Mouse (Mus musculus) limb, embryonic 13.5 days (tissue): ENCODE measurements around the gene Afap1. TPM values are rescaled to one million over a fixed set of nuclear protein-coding genes. Genes with fewer than 3 reads are reported as not detected.

ENCODE experiments used
- ATAC-seq: fragments of 200-750 bp; cut with Nextera tagmentation; 2 replicates; pipeline ENCODE4 v1.8.0; 2017; ENCODE audit warnings: low read depth, moderate number of reproducible peaks, moderate TSS enrichment; ENCODE audit not compliant: low FRiP score
- H3K27ac ChIP-seq: fragments of 300-500 bp; sonication (generic); 2 replicates; pipeline ENCODE4 v1.5.1; 2015; ENCODE audit warnings: inconsistent platforms, mild to moderate bottlenecking, moderate library complexity
- H3K27me3 ChIP-seq: fragments of 300-500 bp; sonication (generic); 2 replicates; pipeline ENCODE4 v1.6.1; 2015; ENCODE audit warnings: mild to moderate bottlenecking, inconsistent platforms
- H3K36me3 ChIP-seq: fragments of 300-500 bp; sonication (generic); 2 replicates; pipeline ENCODE4 v1.6.1; 2015; ENCODE audit warnings: inconsistent platforms, mild to moderate bottlenecking, moderate library complexity
- H3K4me1 ChIP-seq: fragments of 300-500 bp; sonication (generic); 2 replicates; pipeline ENCODE4 v1.6.1; 2015; ENCODE audit warnings: inconsistent platforms
- H3K4me2 ChIP-seq: fragments of 300-500 bp; sonication (generic); replicated peaks from 2 replicates; pipeline ENCODE4 v1.6.1; 2015; ENCODE audit warnings: inconsistent platforms, mild to moderate bottlenecking, moderate library complexity
- H3K4me3 ChIP-seq: fragments of 300-500 bp; sonication (generic); 2 replicates; pipeline ENCODE4 v1.5.1; 2015; ENCODE audit warnings: moderate library complexity, mild to moderate bottlenecking, inconsistent platforms
- H3K9ac ChIP-seq: fragments of 300-500 bp; sonication (generic); 2 replicates; pipeline ENCODE4 v1.6.1; 2015; ENCODE audit warnings: mild to moderate bottlenecking, inconsistent platforms
- H3K9me3 ChIP-seq: fragments of 300-500 bp; sonication (generic); 2 replicates; pipeline ENCODE4 v1.6.1; 2016; ENCODE audit warnings: inconsistent platforms
- WGBS: fragments of 180-500 bp; shearing (Covaris S2); methylation state at CpG from one replicate; pipeline ENCODE4 v1.1.7; 2015; 5-methylcytosine and 5-hydroxymethylcytosine counted together
- polyA plus RNA-seq: library from polyadenylated mRNA; unstranded; fragments of >200 nt; fragmentation: Nextera tagmentation; extraction: Ambion mirVana; gene quantifications from 2 replicates; pipeline ENCODE4 v1.2.1, GENCODE M21; 2015

Afap1 gene
- polyA plus RNA-seq, 1 experiment from 2014 or later = 22.1 TPM

DNA sequence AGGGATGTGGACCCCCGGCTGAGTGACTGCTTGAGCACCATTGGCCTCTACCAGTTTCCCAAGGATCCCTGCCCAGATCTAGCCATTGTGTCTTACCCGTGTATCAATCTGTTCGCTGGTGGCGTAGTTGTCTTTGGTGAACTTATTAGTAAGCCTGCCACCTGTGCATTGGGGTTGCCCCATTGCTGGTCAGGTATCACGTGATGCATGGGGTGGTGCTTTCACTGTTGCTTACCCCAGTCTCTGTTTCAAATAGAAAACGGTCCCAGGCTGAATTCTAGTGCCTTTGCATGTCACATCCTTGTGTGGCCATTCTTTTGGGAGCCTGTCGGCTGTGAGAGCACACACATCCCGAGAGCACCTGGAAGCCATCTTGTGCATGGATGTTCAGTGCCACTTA, 95.0 kb downstream of the Afap1 start:
- H3K4me1 ChIP-seq = no peaks in the 10 kb centered on the region
- H3K27ac ChIP-seq = no peak overlapping the region
- no peak for ATAC-seq
- WGBS = 93% methylated on average over 8 of the region's 8 CpGs
- no peaks in the 10 kb centered on the region for H3K9me3 ChIP-seq
- H3K36me3 ChIP-seq = peaks cover 89% of the 10 kb centered on the region
- H3K9ac ChIP-seq = no peak overlapping the region
- H3K4me3 ChIP-seq = no peak overlapping the region
- H3K4me2 ChIP-seq = no peak overlapping the region
- H3K27me3 ChIP-seq = no peaks in the 10 kb centered on the region

DNA sequence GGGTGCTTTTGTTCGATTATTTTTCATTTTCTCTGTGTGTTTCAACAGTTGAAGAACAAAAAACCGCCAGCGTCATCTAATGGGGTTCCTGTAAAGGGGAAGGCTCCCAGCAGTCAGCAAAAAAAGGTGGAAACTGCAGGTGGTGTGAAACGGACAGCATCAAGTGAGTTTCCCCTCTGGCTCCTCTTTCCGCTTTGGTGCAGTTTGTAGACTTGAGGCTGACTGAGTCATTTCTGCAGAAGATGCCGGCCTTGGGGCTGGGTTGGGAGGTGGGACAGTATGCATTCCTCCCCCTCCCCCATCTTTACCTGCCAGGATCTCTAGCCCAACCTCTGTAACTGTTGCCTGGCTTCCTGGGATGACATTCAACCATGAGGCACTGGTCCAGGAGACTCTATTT, 96.4 kb downstream of the Afap1 start:
- H3K36me3 ChIP-seq = peaks cover 89% of the 10 kb centered on the region
- no peak for ATAC-seq
- H3K4me3 ChIP-seq = no peak overlapping the region
- no peaks in the 10 kb centered on the region for H3K9me3 ChIP-seq
- no peak overlapping the region for H3K4me2 ChIP-seq
- H3K27ac ChIP-seq = no peak overlapping the region
- WGBS = 85% methylated on average over 6 of the region's 6 CpGs
- no peaks in the 10 kb centered on the region for H3K4me1 ChIP-seq
- no peak overlapping the region for H3K9ac ChIP-seq
- no peaks in the 10 kb centered on the region for H3K27me3 ChIP-seq

- H3K4me1 ChIP-seq = no peaks in the 10 kb centered on the region
- H3K9ac ChIP-seq = no peak overlapping the region
- H3K9me3 ChIP-seq = no peaks in the 10 kb centered on the region
- 85% methylated on average over 11 of the region's 11 CpGs for WGBS
- no peak overlapping the region for H3K27ac ChIP-seq
- H3K4me2 ChIP-seq = no peak overlapping the region
- H3K27me3 ChIP-seq = no peaks in the 10 kb centered on the region
- no peak overlapping the region for H3K4me3 ChIP-seq
- no peak for ATAC-seq
- peaks cover 87% of the 10 kb centered on the region for H3K36me3 ChIP-seq
These were observed 97.0 kb downstream of the Afap1 start for GRCm38 (mm10) chr5:35989986-35990735.

DNA sequence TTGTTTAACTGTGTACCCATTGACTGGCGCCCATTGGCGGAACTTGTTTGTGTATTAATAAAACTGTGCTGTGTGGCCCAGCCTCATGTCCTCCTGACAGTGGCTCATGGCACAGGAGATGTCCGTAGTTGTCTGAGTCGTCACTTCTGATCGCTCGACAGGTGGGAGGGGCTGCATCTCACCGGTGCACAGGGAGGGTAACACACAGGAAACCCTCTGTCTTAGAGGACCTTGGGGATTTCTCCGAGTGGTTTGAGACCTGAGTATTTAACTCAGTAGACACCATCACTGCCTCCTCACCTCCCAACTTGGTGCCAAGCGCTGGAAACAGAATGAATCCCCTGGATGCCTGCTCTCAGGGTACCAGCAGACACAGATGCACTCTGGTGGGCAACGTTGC, 110.7 kb downstream of the Afap1 start:
- 84% methylated on average over 10 of the region's 10 CpGs for WGBS
- Histone ChIP-seq H3K27ac (no peak overlapping the region), H3K4me1 (no peaks in the 10 kb centered on the region), H3K27me3 (no peaks in the 10 kb centered on the region), H3K9me3 (no peaks in the 10 kb centered on the region), H3K4me2 (no peak overlapping the region), H3K4me3 (no peak overlapping the region), H3K9ac (no peak overlapping the region), H3K36me3 (peaks cover 45% of the 10 kb centered on the region)
- no peak for ATAC-seq

- ATAC-seq = no peak
- Histone ChIP-seq H3K4me3 (no peak overlapping the region), H3K36me3 (peaks cover 24% of the 10 kb centered on the region), H3K4me2 (no peak overlapping the region), H3K9ac (no peak overlapping the region), H3K27me3 (no peaks in the 10 kb centered on the region), H3K27ac (no peak overlapping the region), H3K4me1 (no peaks in the 10 kb centered on the region), H3K9me3 (no peaks in the 10 kb centered on the region)
- WGBS = 77% methylated on average over 8 of the region's 8 CpGs
These were observed 113.0 kb downstream of the Afap1 start for GRCm38 (mm10) chr5:36006106-36006505.

DNA sequence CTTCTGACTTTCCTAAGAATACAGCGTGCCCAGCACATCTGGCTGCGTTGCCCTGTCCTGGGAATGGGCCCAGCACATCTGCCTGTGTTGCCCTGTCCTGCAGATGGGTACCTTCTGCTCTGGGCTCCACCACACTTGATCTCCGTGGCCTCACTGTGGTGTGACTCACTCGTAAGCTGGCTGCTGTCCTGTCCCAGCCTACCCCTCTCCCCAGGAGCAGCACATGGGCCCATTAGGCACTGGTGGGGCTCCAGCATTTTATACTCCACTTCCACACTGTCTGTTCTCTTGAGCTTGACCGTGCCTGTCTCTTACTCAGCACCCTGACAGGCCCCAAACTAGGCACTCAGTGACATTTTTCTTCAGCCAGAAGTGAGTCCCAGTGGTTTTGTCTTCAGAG, 113.5 kb downstream of the Afap1 start:
- no peaks in the 10 kb centered on the region for H3K9me3 ChIP-seq
- H3K27ac ChIP-seq = no peak overlapping the region; the same call in 1 of the 2 replicates
- 72% methylated on average over 5 of the region's 5 CpGs for WGBS
- no peaks in the 10 kb centered on the region for H3K27me3 ChIP-seq
- no peak overlapping the region for H3K4me3 ChIP-seq
- ATAC-seq = no peak
- H3K9ac ChIP-seq = no peak overlapping the region
- peaks cover 19% of the 10 kb centered on the region for H3K36me3 ChIP-seq
- H3K4me2 ChIP-seq = no peak overlapping the region
- no peaks in the 10 kb centered on the region for H3K4me1 ChIP-seq

DNA sequence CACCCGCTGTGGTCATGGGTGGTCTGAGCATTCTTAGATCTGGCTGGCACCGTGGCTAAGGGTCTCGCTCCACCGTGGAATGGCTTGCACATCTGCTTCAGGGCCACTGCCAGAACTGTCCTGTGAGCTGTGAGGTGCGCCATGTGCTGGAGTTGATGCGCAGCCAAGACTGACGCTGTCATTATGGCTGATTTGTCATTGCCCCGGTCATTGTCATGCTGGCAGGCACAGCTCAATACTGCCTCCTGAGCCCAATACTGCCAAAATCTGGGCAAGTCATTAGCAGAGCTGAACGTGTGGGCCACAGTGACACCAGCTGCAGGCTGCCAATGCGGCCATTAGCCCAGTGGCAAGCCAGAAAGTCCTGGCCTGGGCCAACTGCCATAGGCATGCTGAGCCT, 114.5 kb downstream of the Afap1 start:
- Histone ChIP-seq H3K4me3 (no peak overlapping the region), H3K27ac (no peak overlapping the region), H3K36me3 (peaks cover 9% of the 10 kb centered on the region), H3K9ac (no peak overlapping the region), H3K9me3 (no peaks in the 10 kb centered on the region), H3K4me2 (no peak overlapping the region), H3K27me3 (no peaks in the 10 kb centered on the region), H3K4me1 (no peaks in the 10 kb centered on the region)
- 82% methylated on average over 10 of the region's 10 CpGs for WGBS
- no peak for ATAC-seq

DNA sequence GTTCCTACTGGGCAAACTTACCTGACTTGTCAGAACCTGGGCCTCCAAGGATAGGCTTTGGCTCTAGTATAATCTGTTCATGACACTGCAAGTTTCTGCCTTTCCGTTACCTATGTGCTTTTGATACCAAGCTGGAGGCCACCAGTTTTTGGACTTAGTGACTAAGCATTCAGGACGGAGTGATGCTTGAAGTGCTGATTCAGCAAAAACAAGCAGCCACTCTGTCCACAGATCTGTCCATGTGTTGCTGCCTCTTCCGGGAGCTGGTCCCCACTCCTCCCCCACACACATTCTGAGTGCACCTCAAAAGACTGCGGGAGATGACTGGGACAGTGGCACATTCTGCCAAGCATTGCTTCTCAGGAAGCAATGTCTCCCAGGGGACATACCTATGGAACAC, 116.3 kb downstream of the Afap1 start:
- no peak overlapping the region for H3K4me3 ChIP-seq
- no peak overlapping the region for H3K27ac ChIP-seq
- H3K36me3 ChIP-seq = no peaks in the 10 kb centered on the region
- H3K9me3 ChIP-seq = no peaks in the 10 kb centered on the region
- no peak overlapping the region for H3K4me2 ChIP-seq
- no peak overlapping the region for H3K9ac ChIP-seq
- no peak for ATAC-seq
- no peaks in the 10 kb centered on the region for H3K4me1 ChIP-seq
- 86% methylated on average over 4 of the region's 4 CpGs for WGBS
- H3K27me3 ChIP-seq = no peaks in the 10 kb centered on the region

GRCm38 (mm10) chr5:36018366-36018765, 125.2 kb downstream of the Afap1 start:
- no peak for ATAC-seq
- Histone ChIP-seq H3K4me1 (no peaks in the 10 kb centered on the region), H3K27me3 (no peaks in the 10 kb centered on the region), H3K4me3 (no peak overlapping the region), H3K36me3 (peaks cover 37% of the 10 kb centered on the region), H3K4me2 (no peak overlapping the region), H3K9me3 (no peaks in the 10 kb centered on the region; the same call in 1 of the 2 replicates), H3K9ac (no peak overlapping the region), H3K27ac (no peak overlapping the region)
- WGBS = 90% methylated on average over 3 of the region's 3 CpGs

GRCm38 (mm10) chr5:36021091-36021490, 128.0 kb downstream of the Afap1 start:
- Histone ChIP-seq H3K9ac (no peak overlapping the region), H3K4me1 (no peaks in the 10 kb centered on the region), H3K27ac (no peak overlapping the region), H3K36me3 (peaks cover 53% of the 10 kb centered on the region), H3K4me3 (no peak overlapping the region), H3K27me3 (no peaks in the 10 kb centered on the region), H3K4me2 (no peak overlapping the region), H3K9me3 (no peaks in the 10 kb centered on the region; the same call in 1 of the 2 replicates)
- 86% methylated on average over 3 of the region's 3 CpGs for WGBS
- no peak for ATAC-seq

GRCm38 (mm10) chr5:36022361-36022760, 129.2 kb downstream of the Afap1 start:
- Histone ChIP-seq H3K36me3 (peaks cover 53% of the 10 kb centered on the region), H3K4me1 (peaks cover 4% of the 10 kb centered on the region; the same call in 1 of the 2 replicates), H3K9ac (no peak overlapping the region), H3K4me3 (no peak overlapping the region), H3K27ac (no peak overlapping the region), H3K4me2 (no peak overlapping the region), H3K9me3 (no peaks in the 10 kb centered on the region; the same call in 1 of the 2 replicates), H3K27me3 (no peaks in the 10 kb centered on the region)
- ATAC-seq = no peak
- WGBS = 95% methylated on average over 1 of the region's 1 CpGs

GRCm38 (mm10) chr5:36024003-36024685, 131.0 kb downstream of the Afap1 start:
- WGBS = 88% methylated on average over 9 of the region's 9 CpGs
- no peak for ATAC-seq
- no peak overlapping the region for H3K4me3 ChIP-seq

More at GRCm38 (mm10) chr5:36024003-36024685, 131.0 kb downstream of the Afap1 start:
- Histone ChIP-seq H3K4me1 (peaks cover 10% of the 10 kb centered on the region; the same call in 1 of the 2 replicates), H3K27me3 (no peaks in the 10 kb centered on the region), H3K9ac (no peak overlapping the region), H3K27ac (no peak overlapping the region), H3K4me2 (no peak overlapping the region), H3K36me3 (peaks cover 49% of the 10 kb centered on the region), H3K9me3 (no peaks in the 10 kb centered on the region)
